Mouse (Mus musculus): ENCODE data around the gene Baz1b. TPM values are rescaled to one million over a fixed set of nuclear protein-coding genes. Genes with fewer than 3 reads are reported as not detected.

Gene Baz1b
- polyA plus RNA-seq, 1 experiment from 2014 or later: 14.3 TPM

GRCm38 (mm10) chr5:135291193-135291592 is 104.1 kb downstream of the Baz1b start:
- H3K27me3 ChIP-seq (ENCODE audit: control insufficient read depth, insufficient read depth, low read depth, low read length): no peaks in the 10 kb centered on the region
- no peak overlapping the region for H3K4me3 ChIP-seq (ENCODE audit: low read depth, low read length)
- no peak for ATAC-seq (ENCODE audit: low read depth)
- 53% methylated on average over 4 of the region's 4 CpGs for WGBS (ENCODE audit: insufficient replicate concordance)
- H3K27ac ChIP-seq (ENCODE audit: low read length): no peak overlapping the region
- no peak overlapping the region for H3K9ac ChIP-seq (ENCODE audit: low read depth, low read length)
- no peak overlapping the region for H3K4me2 ChIP-seq (ENCODE audit: low read depth, low read length)
- no peaks in the 10 kb centered on the region for H3K36me3 ChIP-seq (ENCODE audit: control insufficient read depth, insufficient read depth)
- no peaks in the 10 kb centered on the region for H3K9me3 ChIP-seq (replicated peaks; ENCODE audit: control insufficient read depth, low read length)
- no peaks in the 10 kb centered on the region for H3K4me1 ChIP-seq (ENCODE audit: control insufficient read depth, low read depth, low read length)

- no peak for ATAC-seq (ENCODE audit: low read depth)
- no peaks in the 10 kb centered on the region for H3K4me1 ChIP-seq (ENCODE audit: control insufficient read depth, low read depth, low read length)
- H3K9me3 ChIP-seq (replicated peaks; ENCODE audit: control insufficient read depth, low read length): no peaks in the 10 kb centered on the region
- 49% methylated on average over 2 of the region's 2 CpGs for WGBS (ENCODE audit: insufficient replicate concordance)
- no peaks in the 10 kb centered on the region for H3K36me3 ChIP-seq (ENCODE audit: control insufficient read depth, insufficient read depth)
- no peak overlapping the region for H3K4me3 ChIP-seq (ENCODE audit: low read depth, low read length)
- H3K4me2 ChIP-seq (ENCODE audit: low read depth, low read length): no peak overlapping the region
- no peak overlapping the region for H3K27ac ChIP-seq (ENCODE audit: low read length)
- H3K27me3 ChIP-seq (ENCODE audit: control insufficient read depth, insufficient read depth, low read depth, low read length): no peaks in the 10 kb centered on the region
- no peak overlapping the region for H3K9ac ChIP-seq (ENCODE audit: low read depth, low read length)
Observed at GRCm38 (mm10) chr5:135292001-135292400, 104.9 kb downstream of the Baz1b start.

Small RNA genes within 50 kb of the gene (microRNA-seq; reads per million reads assigned to microRNA genes)
- not detected for gene Gm25315

Other genes with a start within 250 kb of the Baz1b start
- 0.28 and 0.71 TPM in 2 replicates for gene Cldn4, start 240.3 kb upstream of the Baz1b start, polyA plus RNA-seq (2015; fragmentation: Nextera tagmentation; extraction: Ambion mirVana)
- gene Cldn3, start 201.1 kb upstream of the Baz1b start, polyA plus RNA-seq (2015; fragmentation: Nextera tagmentation; extraction: Ambion mirVana): 2.6 and 4.7 TPM in 2 replicates
- 26.2 and 26.6 TPM in 2 replicates for gene Abhd11, start 178.1 kb upstream of the Baz1b start, polyA plus RNA-seq (2015; fragmentation: Nextera tagmentation; extraction: Ambion mirVana)
- gene Stx1a, start 163.8 kb upstream of the Baz1b start, polyA plus RNA-seq (2015; fragmentation: Nextera tagmentation; extraction: Ambion mirVana): 0.71 and 1.1 TPM in 2 replicates
- 14.0 and 15.2 TPM in 2 replicates for gene Dnajc30, start 123.1 kb upstream of the Baz1b start, polyA plus RNA-seq (2015; fragmentation: Nextera tagmentation; extraction: Ambion mirVana)
- gene Bud23, start 122.3 kb upstream of the Baz1b start, polyA plus RNA-seq (2015; fragmentation: Nextera tagmentation; extraction: Ambion mirVana): 43.0 and 46.5 TPM in 2 replicates
- gene Vps37d, start 109.0 kb upstream of the Baz1b start, polyA plus RNA-seq (2015; fragmentation: Nextera tagmentation; extraction: Ambion mirVana): 0.09 and 0.25 TPM in 2 replicates
- gene Mlxipl, start 97.4 kb upstream of the Baz1b start, polyA plus RNA-seq (2015; fragmentation: Nextera tagmentation; extraction: Ambion mirVana): 9.6 and 14.1 TPM in 2 replicates
- 11.1 and 11.6 TPM in 2 replicates for gene Tbl2, start 37.6 kb upstream of the Baz1b start, polyA plus RNA-seq (2015; fragmentation: Nextera tagmentation; extraction: Ambion mirVana)
- gene Bcl7b, start 19.0 kb upstream of the Baz1b start, polyA plus RNA-seq (2015; fragmentation: Nextera tagmentation; extraction: Ambion mirVana): 24.8 and 25.8 TPM in 2 replicates
- gene Fzd9, start 64.0 kb downstream of the Baz1b start, polyA plus RNA-seq (2015; fragmentation: Nextera tagmentation; extraction: Ambion mirVana): 0.14 and 0.34 TPM in 2 replicates
- not detected in 2 replicates for gene Fkbp6, start 162.8 kb downstream of the Baz1b start, polyA plus RNA-seq (2015; fragmentation: Nextera tagmentation; extraction: Ambion mirVana)
- gene Trim50, start 166.0 kb downstream of the Baz1b start, polyA plus RNA-seq (2015; fragmentation: Nextera tagmentation; extraction: Ambion mirVana): not detected in 2 replicates
- 12.1 and 14.4 TPM in 2 replicates for gene Nsun5, start 182.7 kb downstream of the Baz1b start, polyA plus RNA-seq (2015; fragmentation: Nextera tagmentation; extraction: Ambion mirVana)
- gene Pom121, start 207.3 kb downstream of the Baz1b start, polyA plus RNA-seq (2015; fragmentation: Nextera tagmentation; extraction: Ambion mirVana): 4.5 and 5.0 TPM in 2 replicates